Mouse (Mus musculus): ENCODE data around the gene Gpr3.

Gpr3 gene

GRCm38 (mm10) chr4:133170616-133171015 lies 41.7 kb downstream of the Gpr3 start:
- no peak for DNase-seq (ENCODE audit: low read depth, low spot score)

GRCm38 (mm10) chr4:133170056-133170524 lies 42.2 kb downstream of the Gpr3 start:
- DNase-seq (ENCODE audit: low read depth, low spot score) = no peak

GRCm38 (mm10) chr4:133169237-133170055 lies 42.9 kb downstream of the Gpr3 start:
- DNase-seq (ENCODE audit: low read depth, low spot score) = no peak

- no peak for DNase-seq (ENCODE audit: low read depth, low spot score)
Observed at GRCm38 (mm10) chr4:133166773-133167172, 45.6 kb downstream of the Gpr3 start.

- no peak for DNase-seq (ENCODE audit: low read depth, low spot score)
Observed at GRCm38 (mm10) chr4:133162196-133162595, 50.1 kb downstream of the Gpr3 start.

- DNase-seq (ENCODE audit: low read depth, low spot score) = no peak
Observed at GRCm38 (mm10) chr4:133160821-133161220, 51.5 kb downstream of the Gpr3 start.

GRCm38 (mm10) chr4:133160211-133160610 lies 52.1 kb downstream of the Gpr3 start:
- no peak for DNase-seq (ENCODE audit: low read depth, low spot score)

- DNase-seq (ENCODE audit: low read depth, low spot score) = no peak
Observed at GRCm38 (mm10) chr4:133159646-133160045, 52.7 kb downstream of the Gpr3 start.

All from retina, postnatal 7 days (tissue).